Mouse (Mus musculus): ENCODE data around the gene Slc17a7. TPM values are rescaled to one million over a fixed set of nuclear protein-coding genes. Genes with fewer than 3 reads are reported as not detected.

Gene Slc17a7
- polyA plus RNA-seq, 1 experiment: 0.58 TPM

DNA sequence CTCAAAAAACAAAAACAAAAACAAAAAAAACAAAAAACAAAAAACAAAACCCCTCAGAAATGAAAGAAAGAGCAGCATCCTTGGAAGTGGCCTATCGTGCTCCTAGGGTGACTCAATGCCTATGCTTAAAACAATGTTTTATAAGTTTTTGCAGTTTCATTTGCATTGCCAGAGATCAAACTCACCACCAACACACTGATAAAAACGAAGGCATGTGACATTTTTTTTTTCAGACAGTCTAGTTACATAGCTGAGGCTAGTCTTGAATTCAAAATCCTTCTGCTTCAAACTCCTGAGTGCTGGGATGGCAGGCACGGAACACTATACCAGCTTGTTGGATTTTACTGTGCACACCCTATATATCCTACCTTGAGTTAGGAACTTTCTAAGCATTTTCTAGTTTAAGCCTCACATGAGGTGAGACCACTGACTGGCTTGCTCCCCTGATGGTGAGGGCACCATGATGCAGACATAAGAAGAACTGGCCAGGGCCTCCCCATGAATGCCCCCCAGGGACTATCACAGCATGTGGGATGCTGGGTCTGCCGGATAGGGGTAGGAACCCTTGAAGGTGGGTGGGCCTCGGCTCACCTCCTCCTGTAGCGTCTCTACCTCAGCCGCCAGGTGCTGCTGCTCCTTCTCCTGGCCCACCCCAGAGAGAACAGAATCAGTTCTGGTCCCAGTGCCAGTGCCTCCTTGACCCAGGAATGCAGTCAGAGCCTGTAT lies 29.0 kb downstream of the Slc17a7 start:
- Histone ChIP-seq H3K4me3 (ENCODE audit: insufficient read depth, low read length) (no peak overlapping the region), H3K4me1 (ENCODE audit: control insufficient read depth, insufficient read depth, low read length) (peaks cover 6% of the 10 kb centered on the region; the same call in 1 of the 2 replicates), H3K27ac (ENCODE audit: insufficient read depth, low read length) (no peak overlapping the region)
- TF ChIP-seq POLR2A (IDR thresholded peaks at IDR 0.05; ENCODE audit: low read depth, low read length) (no peak), CTCF (IDR thresholded peaks at IDR 0.05; ENCODE audit: borderline replicate concordance, insufficient read depth, low read length) (no peak)

DNA sequence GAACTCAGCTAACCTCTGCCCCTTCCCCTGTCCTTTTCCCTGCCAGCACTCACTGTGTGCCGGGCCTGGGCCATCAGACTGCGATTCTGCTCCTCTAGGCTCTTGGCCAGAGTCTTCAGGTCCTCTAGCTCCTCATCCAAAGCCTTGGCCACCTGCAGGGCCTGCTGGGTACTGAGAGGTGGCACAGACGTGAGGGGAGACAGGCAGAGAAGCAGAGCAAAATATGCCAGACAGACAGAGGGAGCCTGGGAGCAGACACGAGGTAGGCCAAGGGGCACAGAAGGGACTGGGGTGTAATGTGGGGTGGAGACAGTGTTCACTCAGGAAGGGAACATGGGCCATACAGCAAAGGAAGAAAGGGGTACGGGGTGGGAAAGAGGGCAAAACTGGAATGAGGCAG lies 29.7 kb downstream of the Slc17a7 start:
- Histone ChIP-seq H3K4me3 (ENCODE audit: insufficient read depth, low read length) (no peak overlapping the region), H3K27ac (ENCODE audit: insufficient read depth, low read length) (no peak overlapping the region), H3K4me1 (ENCODE audit: control insufficient read depth, insufficient read depth, low read length) (peaks cover 6% of the 10 kb centered on the region; the same call in 1 of the 2 replicates)
- TF ChIP-seq CTCF (IDR thresholded peaks at IDR 0.05; ENCODE audit: borderline replicate concordance, insufficient read depth, low read length): no peak
- TF ChIP-seq POLR2A (IDR thresholded peaks at IDR 0.05; ENCODE audit: low read depth, low read length): no peak

DNA sequence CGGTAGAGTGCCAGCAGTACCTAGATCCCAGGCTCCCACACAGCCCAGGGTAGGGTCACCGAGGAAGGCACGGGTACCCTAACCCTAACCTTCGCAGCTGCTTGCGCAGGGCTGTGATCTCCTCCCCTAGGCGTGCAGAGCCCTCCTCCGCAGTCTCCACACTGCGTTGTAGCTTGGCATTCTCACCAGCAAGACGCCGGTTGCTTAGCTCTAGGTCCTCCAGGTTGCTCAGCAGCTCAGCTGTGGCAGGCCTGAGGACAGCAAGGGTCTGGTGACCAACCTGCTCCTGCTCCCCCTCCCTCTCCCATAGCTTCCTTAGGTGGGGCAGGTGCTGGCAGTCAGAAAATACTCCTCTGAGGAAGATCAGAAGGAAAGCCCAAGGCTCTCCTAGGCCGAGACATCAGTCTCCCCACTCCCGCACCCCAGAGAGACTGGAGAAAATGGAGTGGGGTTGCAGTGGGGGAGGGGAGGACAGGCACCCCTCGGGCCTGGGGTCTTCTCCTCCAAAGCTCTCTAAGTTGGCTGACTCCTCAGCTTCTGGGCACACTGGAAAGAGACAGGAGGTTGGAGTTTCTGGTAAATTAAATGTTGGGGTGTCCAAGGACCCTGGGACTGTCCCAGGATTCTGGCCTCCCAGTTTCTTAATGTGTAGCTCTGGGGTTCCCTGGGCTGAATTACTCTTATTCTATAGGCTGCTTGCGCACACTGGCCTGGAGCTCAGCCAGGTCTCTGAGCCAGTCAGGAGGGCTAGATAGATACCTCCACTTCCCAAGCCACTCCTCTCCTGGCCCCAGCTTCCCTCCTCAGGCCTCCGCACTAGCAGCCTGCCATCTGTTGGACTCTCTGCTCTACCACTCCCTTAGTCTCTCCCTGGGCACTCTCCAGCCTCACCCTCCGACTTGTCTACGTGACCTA lies 30.4 kb downstream of the Slc17a7 start:
- no peak for TF ChIP-seq CTCF (IDR thresholded peaks at IDR 0.05; ENCODE audit: borderline replicate concordance, insufficient read depth, low read length)
- no peak for TF ChIP-seq POLR2A (IDR thresholded peaks at IDR 0.05; ENCODE audit: low read depth, low read length)
- Histone ChIP-seq H3K27ac (ENCODE audit: insufficient read depth, low read length) (no peak overlapping the region), H3K4me1 (ENCODE audit: control insufficient read depth, insufficient read depth, low read length) (peaks cover 6% of the 10 kb centered on the region; the same call in 1 of the 2 replicates), H3K4me3 (ENCODE audit: insufficient read depth, low read length) (no peak overlapping the region)

DNA sequence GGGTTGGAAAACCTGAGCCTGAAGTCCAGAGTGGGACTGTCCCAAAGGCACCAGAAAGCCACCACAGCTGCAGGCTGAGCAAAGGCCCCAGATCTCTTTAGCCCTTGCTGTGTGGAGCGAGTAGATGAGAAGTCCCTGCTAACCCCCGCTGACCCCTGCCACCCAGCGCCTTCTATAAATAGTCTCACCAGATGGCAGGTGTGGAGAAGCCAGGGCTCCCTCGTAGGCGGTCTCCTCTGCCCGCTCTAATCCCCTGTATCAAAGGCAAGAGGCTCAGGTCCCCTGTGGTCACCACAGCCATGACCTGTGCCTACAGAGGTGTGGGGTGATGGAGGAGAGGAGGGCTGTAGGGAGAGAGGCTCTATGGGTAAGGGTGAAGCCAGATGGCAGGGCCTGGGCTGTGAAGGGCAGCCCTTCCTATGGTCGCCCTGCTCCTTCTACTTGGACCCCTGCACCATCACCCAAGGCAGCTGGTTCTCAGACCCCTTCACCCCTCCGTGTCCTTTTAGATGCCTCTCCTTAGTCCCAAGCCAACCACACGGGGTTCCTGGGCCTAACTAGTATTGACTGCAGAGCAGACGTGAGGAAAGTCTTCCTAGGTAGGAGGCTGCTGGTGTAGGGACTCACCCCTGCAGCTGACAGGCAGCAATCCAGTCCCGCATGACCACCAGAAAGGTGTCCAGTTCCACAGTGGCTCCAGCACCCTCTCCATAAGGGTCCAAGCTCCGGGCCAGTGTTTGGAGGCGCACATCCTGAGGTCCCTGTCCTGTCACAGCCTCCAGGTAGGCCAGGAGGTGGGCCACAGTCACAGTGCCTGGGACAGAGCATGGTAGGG lies 31.8 kb downstream of the Slc17a7 start:
- TF ChIP-seq POLR2A (IDR thresholded peaks at IDR 0.05; ENCODE audit: low read depth, low read length): no peak
- TF ChIP-seq CTCF (IDR thresholded peaks at IDR 0.05; ENCODE audit: borderline replicate concordance, insufficient read depth, low read length): no peak
- no peak overlapping the region for H3K4me3 ChIP-seq (ENCODE audit: insufficient read depth, low read length)
- peaks cover 6% of the 10 kb centered on the region; the same call in 1 of the 2 replicates for H3K4me1 ChIP-seq (ENCODE audit: control insufficient read depth, insufficient read depth, low read length)

DNA sequence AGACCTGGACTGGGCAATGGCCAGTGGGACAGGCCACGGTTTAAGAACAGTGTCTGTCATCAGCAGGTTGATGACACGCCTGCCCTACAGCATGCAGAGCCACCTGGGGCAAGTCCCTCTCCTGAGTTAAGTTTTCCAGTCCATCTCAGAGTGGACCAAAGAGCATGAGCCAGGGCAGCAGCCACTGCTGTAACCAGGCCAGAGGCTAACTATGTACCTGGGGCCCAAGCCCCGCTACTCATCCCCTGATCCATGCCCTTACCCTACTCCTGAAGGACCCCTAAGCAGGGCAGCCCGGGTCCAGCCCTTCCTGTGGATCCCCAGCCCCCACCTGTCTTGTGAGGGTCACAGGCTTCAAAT lies 32.4 kb downstream of the Slc17a7 start:
- no peak overlapping the region for H3K4me3 ChIP-seq (ENCODE audit: insufficient read depth, low read length)
- H3K27ac ChIP-seq (ENCODE audit: insufficient read depth, low read length): no peak overlapping the region
- TF ChIP-seq CTCF (IDR thresholded peaks at IDR 0.05; ENCODE audit: borderline replicate concordance, insufficient read depth, low read length): no peak
- TF ChIP-seq POLR2A (IDR thresholded peaks at IDR 0.05; ENCODE audit: low read depth, low read length): no peak
- peaks cover 6% of the 10 kb centered on the region; the same call in 1 of the 2 replicates for H3K4me1 ChIP-seq (ENCODE audit: control insufficient read depth, insufficient read depth, low read length)

More for the DNA sequence above, 31.8 kb downstream of the Slc17a7 start:
- H3K27ac ChIP-seq (ENCODE audit: insufficient read depth, low read length): no peak overlapping the region

- H3K27ac ChIP-seq (ENCODE audit: insufficient read depth, low read length): no peak overlapping the region
- no peak overlapping the region for H3K4me3 ChIP-seq (ENCODE audit: insufficient read depth, low read length)
- TF ChIP-seq CTCF (IDR thresholded peaks at IDR 0.05; ENCODE audit: borderline replicate concordance, insufficient read depth, low read length) (no peak), POLR2A (IDR thresholded peaks at IDR 0.05; ENCODE audit: low read depth, low read length) (no peak)
- peaks cover 5% of the 10 kb centered on the region; the same call in 1 of the 2 replicates for H3K4me1 ChIP-seq (ENCODE audit: control insufficient read depth, insufficient read depth, low read length)
Measured at GRCm38 (mm10) chr7:45196994-45197393, 33.2 kb downstream of the Slc17a7 start.

GRCm38 (mm10) chr7:45198435-45198834 lies 34.7 kb downstream of the Slc17a7 start:
- Histone ChIP-seq H3K4me1 (ENCODE audit: control insufficient read depth, insufficient read depth, low read length) (peaks cover 3% of the 10 kb centered on the region; the same call in 1 of the 2 replicates), H3K4me3 (ENCODE audit: insufficient read depth, low read length) (no peak overlapping the region)
- peak; percentile 98 for TF ChIP-seq CTCF (IDR thresholded peaks at IDR 0.05; ENCODE audit: borderline replicate concordance, insufficient read depth, low read length)
- no peak for TF ChIP-seq POLR2A (IDR thresholded peaks at IDR 0.05; ENCODE audit: low read depth, low read length)

DNA sequence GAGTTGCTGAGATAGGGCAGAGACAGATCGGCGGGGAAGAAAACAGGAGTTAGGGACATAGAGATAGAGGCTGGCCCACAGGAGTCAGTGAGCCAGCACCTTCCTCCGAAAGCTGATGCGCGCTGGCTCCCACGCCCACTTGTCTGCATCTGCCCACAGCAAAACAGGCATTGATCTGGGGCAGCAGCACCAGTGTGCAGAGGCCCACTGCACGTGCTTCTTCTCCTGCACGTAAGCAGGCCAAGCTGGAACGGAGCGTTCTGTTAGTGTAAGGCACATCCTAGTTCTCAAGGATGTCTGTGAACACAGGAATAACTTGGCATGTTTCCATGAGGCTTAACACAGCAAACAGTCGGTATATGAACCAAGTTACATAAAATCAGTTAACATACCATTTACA lies 35.2 kb downstream of the Slc17a7 start:
- H3K4me3 ChIP-seq (ENCODE audit: insufficient read depth, low read length): no peak overlapping the region
- peaks cover 3% of the 10 kb centered on the region; the same call in 1 of the 2 replicates for H3K4me1 ChIP-seq (ENCODE audit: control insufficient read depth, insufficient read depth, low read length)
- H3K27ac ChIP-seq (ENCODE audit: insufficient read depth, low read length): no peak overlapping the region
- TF ChIP-seq POLR2A (IDR thresholded peaks at IDR 0.05; ENCODE audit: low read depth, low read length): no peak
- TF ChIP-seq CTCF (IDR thresholded peaks at IDR 0.05; ENCODE audit: borderline replicate concordance, insufficient read depth, low read length): no peak

More at GRCm38 (mm10) chr7:45198435-45198834, 34.7 kb downstream of the Slc17a7 start:
- H3K27ac ChIP-seq (ENCODE audit: insufficient read depth, low read length): no peak overlapping the region

- no peak for TF ChIP-seq CTCF (IDR thresholded peaks at IDR 0.05; ENCODE audit: borderline replicate concordance, insufficient read depth, low read length)
- TF ChIP-seq POLR2A (IDR thresholded peaks at IDR 0.05; ENCODE audit: low read depth, low read length): no peak
- Histone ChIP-seq H3K4me3 (ENCODE audit: insufficient read depth, low read length) (no peak overlapping the region), H3K27ac (ENCODE audit: insufficient read depth, low read length) (no peak overlapping the region), H3K4me1 (ENCODE audit: control insufficient read depth, insufficient read depth, low read length) (no peaks in the 10 kb centered on the region)
Measured at GRCm38 (mm10) chr7:45202654-45203053, 38.9 kb downstream of the Slc17a7 start.
